Mouse (Mus musculus): Measurements from ENCODE around the gene Slc7a5. TPM values are rescaled to one million over a fixed set of nuclear protein-coding genes. Genes with fewer than 3 reads are reported as not detected.

Gene Slc7a5
- polyA plus RNA-seq, 1 experiment: 4.3 TPM

- 20% methylated on average over 7 of the region's 7 CpGs for WGBS
- no peak for TF ChIP-seq CTCF (conservative IDR thresholded peaks at IDR 0.05; ENCODE audit: insufficient read depth, insufficient read length, low read depth, low read length)
- no peak for TF ChIP-seq POLR2A (IDR thresholded peaks at IDR 0.05; ENCODE audit: low read depth, low read length)
- Histone ChIP-seq H3K27me3 (replicated peaks; ENCODE audit: control insufficient read depth, insufficient read depth, low read length) (no peaks in the 10 kb centered on the region), H3K36me3 (ENCODE audit: control insufficient read depth, insufficient read depth, low read length) (no peaks in the 10 kb centered on the region), H3K4me3 (ENCODE audit: insufficient read depth, low read depth, low read length) (peak overlapping the region; percentile 91), H3K4me1 (ENCODE audit: control insufficient read depth, insufficient read depth, low read length) (peaks cover 18% of the 10 kb centered on the region; the same call in 1 of the 2 replicates), H3K27ac (ENCODE audit: insufficient read depth, low read depth, low read length) (0 out of 2 replicates have a peak overlapping the region, but pooled peaks have one; percentile 19)
- DNase-seq: no peak
These were observed 44.1 kb upstream of the Slc7a5 start for GRCm38 (mm10) chr8:121951656-121952009.

GRCm38 (mm10) chr8:121950749-121951655, 43.5 kb upstream of the Slc7a5 start:
- 3% methylated on average over 87 of the region's 97 CpGs for WGBS
- H3K4me3 ChIP-seq (ENCODE audit: insufficient read depth, low read depth, low read length): peak overlapping the region; percentile 91
- peak overlapping the region; percentile 97 for H3K27ac ChIP-seq (ENCODE audit: insufficient read depth, low read depth, low read length)
- no peaks in the 10 kb centered on the region for H3K27me3 ChIP-seq (replicated peaks; ENCODE audit: control insufficient read depth, insufficient read depth, low read length)
- TF ChIP-seq POLR2A (IDR thresholded peaks at IDR 0.05; ENCODE audit: low read depth, low read length) (no peak), CTCF (conservative IDR thresholded peaks at IDR 0.05; ENCODE audit: insufficient read depth, insufficient read length, low read depth, low read length) (no peak)
- H3K36me3 ChIP-seq (ENCODE audit: control insufficient read depth, insufficient read depth, low read length): no peaks in the 10 kb centered on the region
- H3K4me1 ChIP-seq (ENCODE audit: control insufficient read depth, insufficient read depth, low read length): peaks cover 18% of the 10 kb centered on the region; the same call in 1 of the 2 replicates
- DNase-seq: peak; percentile 84

- peak overlapping the region; percentile 91 for H3K4me3 ChIP-seq (ENCODE audit: insufficient read depth, low read depth, low read length)
- peak; percentile 99 for DNase-seq
- no peaks in the 10 kb centered on the region for H3K27me3 ChIP-seq (replicated peaks; ENCODE audit: control insufficient read depth, insufficient read depth, low read length)
- no peaks in the 10 kb centered on the region for H3K36me3 ChIP-seq (ENCODE audit: control insufficient read depth, insufficient read depth, low read length)
- peak overlapping the region; percentile 99 for H3K27ac ChIP-seq (ENCODE audit: insufficient read depth, low read depth, low read length)
- under 1% methylated on average over 66 of the region's 66 CpGs for WGBS
- TF ChIP-seq CTCF (conservative IDR thresholded peaks at IDR 0.05; ENCODE audit: insufficient read depth, insufficient read length, low read depth, low read length) (no peak), POLR2A (IDR thresholded peaks at IDR 0.05; ENCODE audit: low read depth, low read length) (peak; percentile 73)
- H3K4me1 ChIP-seq (ENCODE audit: control insufficient read depth, insufficient read depth, low read length): peaks cover 18% of the 10 kb centered on the region; the same call in 1 of the 2 replicates
These were observed 42.7 kb upstream of the Slc7a5 start for GRCm38 (mm10) chr8:121949941-121950748.

GRCm38 (mm10) chr8:121949222-121949800, 41.8 kb upstream of the Slc7a5 start, which contains the start of gene Banp:
TSS of gene Banp (plus strand) at chr8:121949750.
- H3K27ac ChIP-seq (ENCODE audit: insufficient read depth, low read depth, low read length): peak within 1 kb of the TSS; percentile 99
- no peak for DNase-seq
- peaks cover 15% of the 10 kb centered on the region; the same call in 1 of the 2 replicates for H3K4me1 ChIP-seq (ENCODE audit: control insufficient read depth, insufficient read depth, low read length)
- 51% methylated on average over 6 of the region's 6 CpGs for WGBS
- H3K4me3 ChIP-seq (ENCODE audit: insufficient read depth, low read depth, low read length): peak within 1 kb of the TSS; percentile 91
- H3K27me3 ChIP-seq (replicated peaks; ENCODE audit: control insufficient read depth, insufficient read depth, low read length): no peaks in the 10 kb centered on the region
- TF ChIP-seq POLR2A (IDR thresholded peaks at IDR 0.05; ENCODE audit: low read depth, low read length) (no peak), CTCF (conservative IDR thresholded peaks at IDR 0.05; ENCODE audit: insufficient read depth, insufficient read length, low read depth, low read length) (no peak)
- no peaks in the 10 kb centered on the region for H3K36me3 ChIP-seq (ENCODE audit: control insufficient read depth, insufficient read depth, low read length)

GRCm38 (mm10) chr8:121948321-121949145, 41.0 kb upstream of the Slc7a5 start:
- Histone ChIP-seq H3K27ac (ENCODE audit: insufficient read depth, low read depth, low read length) (peak overlapping the region; percentile 4; the same call in 1 of the 2 replicates), H3K4me1 (ENCODE audit: control insufficient read depth, insufficient read depth, low read length) (peaks cover 15% of the 10 kb centered on the region; the same call in 1 of the 2 replicates), H3K36me3 (ENCODE audit: control insufficient read depth, insufficient read depth, low read length) (no peaks in the 10 kb centered on the region), H3K27me3 (replicated peaks; ENCODE audit: control insufficient read depth, insufficient read depth, low read length) (no peaks in the 10 kb centered on the region), H3K4me3 (ENCODE audit: insufficient read depth, low read depth, low read length) (peak overlapping the region; percentile 23; the same call in 1 of the 2 replicates)
- TF ChIP-seq CTCF (conservative IDR thresholded peaks at IDR 0.05; ENCODE audit: insufficient read depth, insufficient read length, low read depth, low read length) (no peak), POLR2A (IDR thresholded peaks at IDR 0.05; ENCODE audit: low read depth, low read length) (no peak)
- WGBS: 57% methylated on average over 19 of the region's 19 CpGs
- DNase-seq: no peak

- Histone ChIP-seq H3K4me3 (ENCODE audit: insufficient read depth, low read depth, low read length) (peak overlapping the region; percentile 23; the same call in 1 of the 2 replicates), H3K36me3 (ENCODE audit: control insufficient read depth, insufficient read depth, low read length) (no peaks in the 10 kb centered on the region), H3K27me3 (replicated peaks; ENCODE audit: control insufficient read depth, insufficient read depth, low read length) (no peaks in the 10 kb centered on the region), H3K4me1 (ENCODE audit: control insufficient read depth, insufficient read depth, low read length) (peaks cover 15% of the 10 kb centered on the region; the same call in 1 of the 2 replicates), H3K27ac (ENCODE audit: insufficient read depth, low read depth, low read length) (peak overlapping the region; percentile 4; the same call in 1 of the 2 replicates)
- WGBS: 1% methylated on average over 18 of the region's 18 CpGs
- peak; percentile 95 for DNase-seq
- TF ChIP-seq CTCF (conservative IDR thresholded peaks at IDR 0.05; ENCODE audit: insufficient read depth, insufficient read length, low read depth, low read length): no peak
- TF ChIP-seq POLR2A (IDR thresholded peaks at IDR 0.05; ENCODE audit: low read depth, low read length): no peak
These were observed 40.3 kb upstream of the Slc7a5 start for GRCm38 (mm10) chr8:121947753-121948141.
